Mouse (Mus musculus) CH12.LX (cell line): ENCODE data around the gene Gm11938.

ENCODE experiments used
- CTCF ChIP-seq, 2 experiments: IDR thresholded peaks in 1 of 2; conservative IDR thresholded peaks in 1 of 2; 2 replicates each; pipeline ENCODE4 v1.5.1; 2011 to 2012; ENCODE audit warnings: low read depth in 2 of 2, low read length in 2 of 2, improper control_type of control experiment in 1 of 2, inconsistent platforms in 1 of 2, mild to moderate bottlenecking in 1 of 2, moderate library complexity in 1 of 2
- E2F4 ChIP-seq: IDR thresholded peaks from 2 replicates; pipeline ENCODE4 v1.6.1; 2011; ENCODE audit warnings: low read depth, low read length, improper control_type of control experiment; ENCODE audit not compliant: insufficient replicate concordance
- ELF1 ChIP-seq: IDR thresholded peaks from 2 replicates; pipeline ENCODE4 v1.6.1; 2014; ENCODE audit warnings: low read depth, mild to moderate bottlenecking, inconsistent platforms, low read length, improper control_type of control experiment
- MEF2A ChIP-seq: IDR thresholded peaks from 2 replicates; pipeline ENCODE4 v1.6.1; 2014; ENCODE audit warnings: low read depth, mild to moderate bottlenecking, inconsistent platforms, low read length, improper control_type of control experiment, borderline replicate concordance
- MXI1 ChIP-seq: IDR thresholded peaks from 2 replicates; pipeline ENCODE4 v1.6.1; 2011; ENCODE audit warnings: mild to moderate bottlenecking, low read depth, low read length, improper control_type of control experiment
- POLR2AphosphoS2 ChIP-seq: IDR thresholded peaks from 2 replicates; pipeline ENCODE4 v1.6.1; 2011; ENCODE audit warnings: low read depth, low read length, improper control_type of control experiment
- SIN3A ChIP-seq: IDR thresholded peaks from 2 replicates; pipeline ENCODE4 v1.6.1; 2012; ENCODE audit warnings: low read length, improper control_type of control experiment, inconsistent platforms
- TBP ChIP-seq: conservative IDR thresholded peaks from 2 replicates; pipeline ENCODE4 v1.6.1; 2011; ENCODE audit warnings: low read depth, low read length, improper control_type of control experiment
- TCF12 ChIP-seq: IDR thresholded peaks from 2 replicates; pipeline ENCODE4 v1.6.1; 2014; ENCODE audit warnings: low read depth, mild to moderate bottlenecking, inconsistent platforms, low read length, improper control_type of control experiment
- USF1 ChIP-seq: IDR thresholded peaks from 2 replicates; pipeline ENCODE4 v1.6.1; 2014; ENCODE audit warnings: low read depth, mild to moderate bottlenecking, inconsistent platforms, low read length, improper control_type of control experiment

GRCm38 (mm10) chr11:99581051-99581450 lies 22.1 kb downstream of the Gm11938 start:
- TF ChIP-seq POLR2AphosphoS2 = no peak
- no peak for TF ChIP-seq CTCF (conservative IDR thresholded peaks at IDR 0.05 in 1 of 2, IDR thresholded peaks at IDR 0.05 in 1 of 2; ENCODE audit: low read depth in 2 of 2, low read length in 2 of 2)
- TF ChIP-seq TBP = no peak
- no peak for TF ChIP-seq SIN3A
- TF ChIP-seq USF1 = no peak
- TF ChIP-seq E2F4 = no peak
- TF ChIP-seq TCF12 = no peak
- no peak for TF ChIP-seq ELF1
- no peak for TF ChIP-seq MEF2A
- TF ChIP-seq MXI1 = no peak
